Mouse (Mus musculus) gastrocnemius, adult 18-20 months (tissue): ENCODE measurements around the gene Cfap45. TPM values are rescaled to one million over a fixed set of nuclear protein-coding genes. Genes with fewer than 3 reads are reported as not detected.

Experiments
- DNase-seq: peaks from one replicate; pipeline ENCODE4 v3.0.0; 2021; ENCODE audit warnings: low spot score
- total RNA-seq, 2 experiments: library from RNA; stranded (reverse); gene quantifications; 2 replicates each; pipeline ENCODE4 v1.2.3; 2021

The Cfap45 gene
- total RNA-seq, 2 experiments from 2014 or later = 0.47 TPM; not detected in 1

- no peak for DNase-seq
Measured at GRCm38 (mm10) chr1:172515396-172515795, 5.2 kb upstream of the Cfap45 start.

- no peak for DNase-seq
Measured at GRCm38 (mm10) chr1:172518013-172518412, 2.6 kb upstream of the Cfap45 start.

- DNase-seq = no peak
Measured at GRCm38 (mm10) chr1:172519644-172520043, 957 bp upstream of the Cfap45 start.

GRCm38 (mm10) chr1:172522524-172522923 lies 1.9 kb downstream of the Cfap45 start:
- no peak for DNase-seq

GRCm38 (mm10) chr1:172523699-172524101 lies 3.1 kb downstream of the Cfap45 start:
- DNase-seq = no peak

GRCm38 (mm10) chr1:172525027-172525764 lies 4.6 kb downstream of the Cfap45 start:
- peak; percentile 33 for DNase-seq

- DNase-seq = no peak
Measured at GRCm38 (mm10) chr1:172525971-172526370, 5.4 kb downstream of the Cfap45 start.

- DNase-seq = no peak
Measured at GRCm38 (mm10) chr1:172526380-172527081, 5.9 kb downstream of the Cfap45 start.

GRCm38 (mm10) chr1:172527431-172527830 lies 6.8 kb downstream of the Cfap45 start:
- no peak for DNase-seq

- DNase-seq = peak; percentile 90
Measured at GRCm38 (mm10) chr1:172528701-172529100, 8.1 kb downstream of the Cfap45 start.

- DNase-seq = no peak
Measured at GRCm38 (mm10) chr1:172530544-172531220, 10.1 kb downstream of the Cfap45 start.

- DNase-seq = no peak
Measured at GRCm38 (mm10) chr1:172532551-172532950, 11.9 kb downstream of the Cfap45 start.

GRCm38 (mm10) chr1:172535116-172535515 lies 14.5 kb downstream of the Cfap45 start:
- DNase-seq = no peak

- no peak for DNase-seq
Measured at GRCm38 (mm10) chr1:172539827-172540226, 19.2 kb downstream of the Cfap45 start.

- DNase-seq = no peak
Measured at GRCm38 (mm10) chr1:172540283-172540820, 19.8 kb downstream of the Cfap45 start.

GRCm38 (mm10) chr1:172546062-172546461 lies 25.5 kb downstream of the Cfap45 start:
- DNase-seq = no peak

GRCm38 (mm10) chr1:172548501-172548900 lies 27.9 kb downstream of the Cfap45 start:
- no peak for DNase-seq

- DNase-seq = no peak
Measured at GRCm38 (mm10) chr1:172549314-172549713, 28.7 kb downstream of the Cfap45 start.

GRCm38 (mm10) chr1:172549717-172550116 lies 29.1 kb downstream of the Cfap45 start:
- no peak for DNase-seq

GRCm38 (mm10) chr1:172550551-172550951 lies 29.9 kb downstream of the Cfap45 start:
- DNase-seq = peak; percentile 26

- DNase-seq = no peak
Measured at GRCm38 (mm10) chr1:172551009-172551408, 30.4 kb downstream of the Cfap45 start.

- DNase-seq = no peak
Measured at GRCm38 (mm10) chr1:172552623-172553022, 32.0 kb downstream of the Cfap45 start.
